Mouse (Mus musculus): ENCODE measurements around the gene Dnajb14.

- TF ChIP-seq CTCF (IDR thresholded peaks at IDR 0.05; ENCODE audit: control insufficient read depth, insufficient read depth, insufficient read length) (no peak), CEBPB (IDR thresholded peaks at IDR 0.05; ENCODE audit: low read depth) (no peak), FOSL1 (IDR thresholded peaks at IDR 0.05; ENCODE audit: insufficient read depth, low read length, poor library complexity, severe bottlenecking) (no peak), USF1 (IDR thresholded peaks at IDR 0.05; ENCODE audit: low read depth) (no peak)
These were observed 27.7 kb downstream of the Dnajb14 start for GRCm38 (mm10) chr3:137895196-137895595.

Measured in C2C12 (cell line).